Mouse (Mus musculus) 3T3-L1 (cell line): ENCODE results near the gene Sf3a2.

Source experiments
- DNase-seq: peaks from one replicate; pipeline ENCODE4 v3.0.0-alpha.2; 2015; ENCODE audit warnings: low read depth, low spot score

The Sf3a2 gene

DNA sequence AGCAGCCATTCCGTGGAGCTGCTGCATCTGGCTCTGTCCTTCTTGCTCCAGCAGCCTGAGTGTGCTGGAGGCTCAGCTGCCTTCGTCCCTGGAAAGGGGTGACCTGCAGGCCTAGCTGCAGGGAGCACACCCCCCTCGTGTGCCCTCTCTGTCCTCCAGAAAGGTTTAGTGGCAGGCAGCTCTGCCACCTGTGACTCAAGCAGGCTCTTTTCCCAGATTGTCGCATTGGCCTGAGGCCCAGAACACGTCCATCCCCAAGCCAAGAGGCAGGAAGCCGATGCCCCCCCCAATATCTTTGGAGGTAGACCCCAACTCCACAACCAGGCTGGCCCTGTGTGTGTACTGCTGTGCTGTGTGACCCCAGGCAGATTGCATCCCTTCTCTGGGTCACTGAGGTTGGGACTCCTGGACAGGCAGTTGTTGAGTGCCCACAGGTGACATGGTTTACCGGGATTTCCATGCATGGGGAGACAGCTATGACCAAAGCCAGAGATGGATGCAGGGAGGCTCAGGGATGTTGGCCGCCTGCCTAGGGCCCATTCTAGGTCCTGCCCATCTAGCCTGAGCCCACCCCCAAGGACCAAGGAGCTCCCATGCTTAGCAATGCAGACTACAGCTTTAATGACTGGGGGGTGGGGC is 47.2 kb downstream of the Sf3a2 start:
- DNase-seq: no peak

DNA sequence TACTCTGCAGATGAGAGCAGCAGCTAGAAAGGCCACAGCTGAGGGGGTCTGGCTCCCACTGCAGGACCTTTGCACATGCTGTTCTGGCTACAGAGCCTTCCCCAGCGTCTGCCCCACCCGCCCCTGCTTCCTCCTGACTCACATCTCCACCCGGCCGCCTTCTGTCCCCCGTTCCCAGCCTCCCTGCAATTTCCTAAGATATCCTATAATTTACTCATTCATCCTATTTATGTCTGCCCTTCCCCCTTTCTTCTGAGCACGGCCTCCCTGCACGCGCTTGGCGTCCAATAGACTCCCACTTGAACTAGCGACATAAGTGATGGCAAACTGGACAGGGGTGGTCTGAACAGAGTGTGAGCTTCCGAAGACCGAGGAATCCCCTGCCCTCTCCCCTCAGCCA is 47.7 kb downstream of the Sf3a2 start:
- DNase-seq: no peak

- DNase-seq: peak; percentile 23
Observed at GRCm38 (mm10) chr10:80848571-80848970, 50.6 kb downstream of the Sf3a2 start.
